Mouse (Mus musculus): ENCODE data around the gene Rmdn2. TPM values are rescaled to one million over a fixed set of nuclear protein-coding genes. Genes with fewer than 3 reads are reported as not detected.

Rmdn2 gene
- polyA plus RNA-seq, 1 experiment from 2014 or later = 4.7 TPM

- Histone ChIP-seq H3K36me3 (no peaks in the 10 kb centered on the region), H3K4me1 (replicated peaks) (peaks cover 15% of the 10 kb centered on the region), H3K4me2 (no peak overlapping the region), H3K9ac (no peak overlapping the region), H3K9me3 (replicated peaks) (no peaks in the 10 kb centered on the region), H3K4me3 (replicated peaks) (no peak overlapping the region), H3K27ac (no peak overlapping the region), H3K27me3 (no peaks in the 10 kb centered on the region)
- 73% methylated on average over 4 of the region's 4 CpGs for WGBS (ENCODE audit: insufficient replicate concordance)
- ATAC-seq (ENCODE audit: low read depth) (no peak), DNase-seq (no peak)
These were observed 5.0 kb downstream of the Rmdn2 start for GRCm38 (mm10) chr17:79616621-79617020.

- H3K36me3 ChIP-seq = no peaks in the 10 kb centered on the region
- no peak overlapping the region for H3K4me3 ChIP-seq (replicated peaks)
- 81% methylated on average over 10 of the region's 10 CpGs for WGBS (ENCODE audit: insufficient replicate concordance)
- no peak overlapping the region for H3K4me2 ChIP-seq
- no peak overlapping the region for H3K9ac ChIP-seq
- H3K4me1 ChIP-seq (replicated peaks) = peaks cover 15% of the 10 kb centered on the region
- no peak for DNase-seq
- H3K27me3 ChIP-seq = no peaks in the 10 kb centered on the region
- H3K9me3 ChIP-seq (replicated peaks) = no peaks in the 10 kb centered on the region
- no peak for ATAC-seq (ENCODE audit: low read depth)
- no peak overlapping the region for H3K27ac ChIP-seq
These were observed 6.8 kb downstream of the Rmdn2 start for GRCm38 (mm10) chr17:79618455-79618854.

GRCm38 (mm10) chr17:79618984-79619383 lies 7.3 kb downstream of the Rmdn2 start:
- Histone ChIP-seq H3K27ac (no peak overlapping the region), H3K4me2 (no peak overlapping the region), H3K27me3 (no peaks in the 10 kb centered on the region), H3K9ac (no peak overlapping the region), H3K4me1 (replicated peaks) (peaks cover 13% of the 10 kb centered on the region), H3K36me3 (no peaks in the 10 kb centered on the region), H3K9me3 (replicated peaks) (no peaks in the 10 kb centered on the region), H3K4me3 (replicated peaks) (no peak overlapping the region)
- DNase-seq (no peak), ATAC-seq (ENCODE audit: low read depth) (no peak)
- 70% methylated on average over 5 of the region's 5 CpGs for WGBS (ENCODE audit: insufficient replicate concordance)

GRCm38 (mm10) chr17:79622050-79622449 lies 10.4 kb downstream of the Rmdn2 start:
- H3K4me1 ChIP-seq (replicated peaks) = no peaks in the 10 kb centered on the region
- DNase-seq = no peak
- no peak overlapping the region for H3K9ac ChIP-seq
- ATAC-seq (ENCODE audit: low read depth) = no peak
- no peaks in the 10 kb centered on the region for H3K27me3 ChIP-seq
- H3K4me2 ChIP-seq = no peak overlapping the region
- H3K9me3 ChIP-seq (replicated peaks) = no peaks in the 10 kb centered on the region
- no peaks in the 10 kb centered on the region for H3K36me3 ChIP-seq
- H3K4me3 ChIP-seq (replicated peaks) = no peak overlapping the region
- 85% methylated on average over 6 of the region's 6 CpGs for WGBS (ENCODE audit: insufficient replicate concordance)
- H3K27ac ChIP-seq = no peak overlapping the region

GRCm38 (mm10) chr17:79622574-79622973 lies 10.9 kb downstream of the Rmdn2 start:
- H3K4me2 ChIP-seq = no peak overlapping the region
- no peaks in the 10 kb centered on the region for H3K9me3 ChIP-seq (replicated peaks)
- DNase-seq (no peak), ATAC-seq (ENCODE audit: low read depth) (no peak)
- H3K4me1 ChIP-seq (replicated peaks) = no peaks in the 10 kb centered on the region
- no peak overlapping the region for H3K9ac ChIP-seq
- H3K4me3 ChIP-seq (replicated peaks) = no peak overlapping the region
- no peaks in the 10 kb centered on the region for H3K36me3 ChIP-seq
- no peak overlapping the region for H3K27ac ChIP-seq
- no peaks in the 10 kb centered on the region for H3K27me3 ChIP-seq
- 81% methylated on average over 7 of the region's 7 CpGs for WGBS (ENCODE audit: insufficient replicate concordance)

- Histone ChIP-seq H3K4me1 (replicated peaks) (no peaks in the 10 kb centered on the region), H3K27me3 (no peaks in the 10 kb centered on the region), H3K27ac (no peak overlapping the region), H3K9me3 (replicated peaks) (no peaks in the 10 kb centered on the region), H3K4me2 (no peak overlapping the region), H3K9ac (no peak overlapping the region), H3K36me3 (no peaks in the 10 kb centered on the region), H3K4me3 (replicated peaks) (no peak overlapping the region)
- no peak for ATAC-seq (ENCODE audit: low read depth)
- DNase-seq = no peak
- WGBS (ENCODE audit: insufficient replicate concordance) = 54% methylated on average over 3 of the region's 3 CpGs
These were observed 12.2 kb downstream of the Rmdn2 start for GRCm38 (mm10) chr17:79623841-79624240.

GRCm38 (mm10) chr17:79626241-79626816 lies 14.7 kb downstream of the Rmdn2 start:
- Histone ChIP-seq H3K4me2 (no peak overlapping the region), H3K4me3 (replicated peaks) (no peak overlapping the region), H3K27me3 (no peaks in the 10 kb centered on the region), H3K4me1 (replicated peaks) (no peaks in the 10 kb centered on the region), H3K27ac (no peak overlapping the region), H3K9ac (no peak overlapping the region), H3K36me3 (no peaks in the 10 kb centered on the region), H3K9me3 (replicated peaks) (no peaks in the 10 kb centered on the region)
- WGBS (ENCODE audit: insufficient replicate concordance) = 77% methylated on average over 12 of the region's 12 CpGs
- no peak for DNase-seq
- no peak for ATAC-seq (ENCODE audit: low read depth)

GRCm38 (mm10) chr17:79649893-79650292 lies 38.2 kb downstream of the Rmdn2 start:
- ATAC-seq (ENCODE audit: low read depth) = no peak
- 65% methylated on average over 4 of the region's 4 CpGs for WGBS (ENCODE audit: insufficient replicate concordance)
- H3K9me3 ChIP-seq (replicated peaks) = no peaks in the 10 kb centered on the region
- H3K4me2 ChIP-seq = no peak overlapping the region
- no peak overlapping the region for H3K4me3 ChIP-seq (replicated peaks)
- H3K27me3 ChIP-seq = no peaks in the 10 kb centered on the region
- H3K9ac ChIP-seq = no peak overlapping the region
- no peaks in the 10 kb centered on the region for H3K36me3 ChIP-seq
- H3K27ac ChIP-seq = no peak overlapping the region
- no peak for DNase-seq
- no peaks in the 10 kb centered on the region for H3K4me1 ChIP-seq (replicated peaks)

- Histone ChIP-seq H3K9me3 (replicated peaks) (no peaks in the 10 kb centered on the region), H3K9ac (no peak overlapping the region), H3K4me1 (replicated peaks) (no peaks in the 10 kb centered on the region), H3K27me3 (no peaks in the 10 kb centered on the region), H3K4me2 (no peak overlapping the region), H3K27ac (no peak overlapping the region), H3K36me3 (no peaks in the 10 kb centered on the region), H3K4me3 (replicated peaks) (no peak overlapping the region)
- DNase-seq (no peak), ATAC-seq (ENCODE audit: low read depth) (no peak)
- 82% methylated on average over 5 of the region's 5 CpGs for WGBS (ENCODE audit: insufficient replicate concordance)
These were observed 38.6 kb downstream of the Rmdn2 start for GRCm38 (mm10) chr17:79650297-79650696.

- Histone ChIP-seq H3K4me2 (no peak overlapping the region), H3K4me3 (replicated peaks) (no peak overlapping the region), H3K9ac (no peak overlapping the region), H3K9me3 (replicated peaks) (no peaks in the 10 kb centered on the region), H3K27me3 (no peaks in the 10 kb centered on the region), H3K27ac (no peak overlapping the region), H3K36me3 (no peaks in the 10 kb centered on the region), H3K4me1 (replicated peaks) (no peaks in the 10 kb centered on the region)
- DNase-seq = no peak
- WGBS (ENCODE audit: insufficient replicate concordance) = 53% methylated on average over 1 of the region's 1 CpGs
- ATAC-seq (ENCODE audit: low read depth) = no peak
These were observed 41.5 kb downstream of the Rmdn2 start for GRCm38 (mm10) chr17:79653171-79653570.

- Histone ChIP-seq H3K27ac (no peak overlapping the region), H3K4me2 (no peak overlapping the region), H3K27me3 (no peaks in the 10 kb centered on the region), H3K9me3 (replicated peaks) (no peaks in the 10 kb centered on the region), H3K4me3 (replicated peaks) (no peak overlapping the region), H3K9ac (no peak overlapping the region), H3K4me1 (replicated peaks) (no peaks in the 10 kb centered on the region), H3K36me3 (no peaks in the 10 kb centered on the region)
- ATAC-seq (ENCODE audit: low read depth) (no peak), DNase-seq (no peak)
- 59% methylated on average over 3 of the region's 3 CpGs for WGBS (ENCODE audit: insufficient replicate concordance)
These were observed 42.5 kb downstream of the Rmdn2 start for GRCm38 (mm10) chr17:79654187-79654586.

- Histone ChIP-seq H3K4me2 (no peak overlapping the region), H3K27me3 (no peaks in the 10 kb centered on the region), H3K36me3 (no peaks in the 10 kb centered on the region), H3K9ac (no peak overlapping the region), H3K4me1 (replicated peaks) (no peaks in the 10 kb centered on the region), H3K9me3 (replicated peaks) (no peaks in the 10 kb centered on the region), H3K4me3 (replicated peaks) (no peak overlapping the region), H3K27ac (no peak overlapping the region)
- DNase-seq = no peak
- ATAC-seq (ENCODE audit: low read depth) = no peak
- 67% methylated on average over 9 of the region's 9 CpGs for WGBS (ENCODE audit: insufficient replicate concordance)
These were observed 46.1 kb downstream of the Rmdn2 start for GRCm38 (mm10) chr17:79657785-79658184.

Data from liver, embryonic 13.5 days (tissue).